Mouse (Mus musculus): ENCODE data around the gene Rfx4. TPM values are rescaled to one million over a fixed set of nuclear protein-coding genes. Genes with fewer than 3 reads are reported as not detected.

Gene Rfx4
- 21.8 and 22.7 TPM in 2 replicates for polyA plus RNA-seq (2015; fragmentation: Nextera tagmentation; extraction: Ambion mirVana)

DNA sequence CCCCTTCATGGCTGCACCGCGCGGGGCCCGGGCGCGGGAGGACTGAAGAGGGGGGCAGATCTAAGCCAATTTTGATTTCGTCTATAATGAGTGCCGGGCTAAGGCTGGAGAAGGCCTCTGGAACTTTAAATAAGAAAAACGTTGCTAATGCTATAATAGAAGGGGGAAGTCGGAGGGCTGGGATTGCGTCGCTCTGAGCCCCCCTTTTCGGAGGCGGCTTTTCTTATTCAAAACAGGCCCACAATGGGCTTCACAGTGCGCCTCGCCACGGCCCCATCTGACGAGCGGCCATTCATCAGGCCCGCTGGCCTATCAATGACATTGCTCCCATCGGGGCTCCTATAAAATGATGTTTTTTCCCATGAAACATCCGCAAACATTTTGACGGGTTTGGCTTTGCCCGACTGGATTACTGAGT, at the start of gene Rfx4:
Gene Rfx4, plus strand, starts transcription at position 277 of the 418 bp plus-strand sequence.
- Histone ChIP-seq H3K9me3 (no peaks in the 10 kb centered on the region), H3K27me3 (peaks cover 76% of the 10 kb centered on the region), H3K27ac (replicated peaks) (peak within 1 kb of the TSS; percentile 91), H3K36me3 (no peaks in the 10 kb centered on the region), H3K9ac (peak within 1 kb of the TSS; percentile 73), H3K4me2 (peak within 1 kb of the TSS; percentile 77), H3K4me1 (replicated peaks) (peaks cover 61% of the 10 kb centered on the region), H3K4me3 (peak within 1 kb of the TSS; percentile 47)
- ATAC-seq (ENCODE audit: low read depth): peak; percentile 64
- WGBS: 2% methylated on average over 24 of the region's 24 CpGs

DNA sequence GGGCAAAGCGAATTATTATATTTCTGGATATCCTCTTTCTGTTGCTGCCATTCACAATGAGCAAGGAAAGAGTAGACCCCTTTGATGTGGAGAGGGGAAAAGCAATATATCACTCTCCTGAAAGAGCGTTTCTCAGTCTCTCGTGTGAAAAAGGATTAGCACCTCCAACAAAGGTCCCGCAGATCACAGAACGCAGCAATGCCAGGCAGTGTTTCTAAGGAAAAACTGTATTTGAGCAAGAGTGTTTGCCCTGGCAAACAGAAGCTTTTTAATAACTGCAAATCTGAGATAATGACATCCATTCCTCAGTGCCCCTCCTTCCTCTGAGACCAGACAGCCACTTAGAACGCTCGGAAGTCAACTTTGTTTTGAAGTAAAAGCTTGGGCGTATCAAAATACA, 49.3 kb upstream of the Rfx4 start:
- H3K9ac ChIP-seq: no peak overlapping the region
- no peak overlapping the region for H3K27ac ChIP-seq (replicated peaks)
- 19% methylated on average over 8 of the region's 8 CpGs for WGBS
- peaks cover 53% of the 10 kb centered on the region for H3K4me1 ChIP-seq (replicated peaks)
- ATAC-seq (ENCODE audit: low read depth): no peak
- H3K4me3 ChIP-seq: no peak overlapping the region
- no peak overlapping the region for H3K4me2 ChIP-seq
- no peaks in the 10 kb centered on the region for H3K9me3 ChIP-seq
- H3K36me3 ChIP-seq: peaks cover 10% of the 10 kb centered on the region
- no peaks in the 10 kb centered on the region for H3K27me3 ChIP-seq

DNA sequence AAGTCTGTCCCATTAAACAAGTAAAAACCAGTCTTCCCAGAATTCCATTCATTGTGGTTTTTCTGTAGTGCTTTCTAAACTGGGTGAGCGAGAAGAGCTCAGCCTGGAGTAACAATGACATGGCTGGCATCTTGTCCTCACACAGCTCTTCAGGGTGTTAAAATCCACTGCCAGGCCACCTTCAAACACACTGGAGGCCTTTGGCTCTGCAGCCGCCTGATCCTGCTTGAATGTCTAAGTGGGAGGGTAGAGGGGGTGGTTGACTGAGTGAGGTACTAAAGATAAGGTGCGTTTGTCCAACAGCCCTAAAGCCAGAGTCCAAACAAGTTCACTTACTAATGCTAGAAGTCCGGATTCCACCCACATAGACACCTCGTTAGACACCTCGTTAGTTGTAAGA, 48.6 kb upstream of the Rfx4 start:
- 18% methylated on average over 6 of the region's 6 CpGs for WGBS
- H3K36me3 ChIP-seq: peaks cover 4% of the 10 kb centered on the region; the same call in 1 of the 2 replicates
- H3K27me3 ChIP-seq: no peaks in the 10 kb centered on the region
- H3K9ac ChIP-seq: no peak overlapping the region
- H3K4me1 ChIP-seq (replicated peaks): peaks cover 60% of the 10 kb centered on the region
- H3K27ac ChIP-seq (replicated peaks): peak overlapping the region; percentile 78
- H3K9me3 ChIP-seq: no peaks in the 10 kb centered on the region
- no peak overlapping the region for H3K4me2 ChIP-seq
- ATAC-seq (ENCODE audit: low read depth): no peak
- H3K4me3 ChIP-seq: no peak overlapping the region

DNA sequence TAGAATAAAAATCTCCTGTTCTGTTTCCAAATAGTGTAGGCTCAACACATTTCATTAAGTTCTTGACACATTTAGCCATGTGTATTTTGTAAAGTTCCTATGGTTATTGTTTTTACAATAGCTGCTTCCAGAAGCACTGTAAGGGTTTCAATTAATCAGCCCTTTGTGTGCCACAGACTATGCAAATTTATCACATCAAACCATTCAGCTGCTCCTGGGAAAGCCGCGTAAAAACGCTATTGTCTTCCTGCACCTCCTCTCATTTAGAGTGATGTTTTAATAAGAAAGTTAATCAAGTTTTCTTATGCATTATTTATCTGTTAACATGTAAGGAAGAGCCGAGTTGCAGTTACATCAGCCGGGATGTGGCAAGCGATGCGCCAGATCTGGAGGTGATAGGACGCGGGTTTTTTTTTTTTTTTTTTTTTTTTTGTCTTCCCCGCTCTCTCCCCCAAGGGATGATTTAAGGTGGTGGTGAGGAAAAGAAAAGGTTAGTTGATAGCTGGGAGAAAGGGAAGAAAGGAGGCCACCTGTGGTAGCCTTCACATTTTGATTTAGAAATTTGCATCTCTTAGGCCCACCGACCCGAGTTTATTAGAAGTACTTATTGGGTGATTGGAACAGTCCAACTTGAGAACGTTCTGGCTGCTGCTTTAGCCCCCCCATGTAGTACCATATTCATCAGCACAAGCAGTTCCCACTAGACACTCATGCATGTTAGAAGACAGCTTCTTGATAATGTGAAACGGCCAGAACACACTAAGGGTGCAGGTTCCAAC, 47.9 kb upstream of the Rfx4 start:
- H3K4me2 ChIP-seq: 0 out of 2 replicates have a peak overlapping the region, but pooled peaks have one; percentile 5
- H3K4me1 ChIP-seq (replicated peaks): peaks cover 67% of the 10 kb centered on the region
- H3K36me3 ChIP-seq: no peaks in the 10 kb centered on the region
- no peak overlapping the region for H3K4me3 ChIP-seq
- no peaks in the 10 kb centered on the region for H3K9me3 ChIP-seq
- WGBS: 10% methylated on average over 14 of the region's 14 CpGs
- no peak; the same call in 1 of the 2 replicates for ATAC-seq (ENCODE audit: low read depth)
- H3K27me3 ChIP-seq: no peaks in the 10 kb centered on the region
- H3K9ac ChIP-seq: no peak overlapping the region
- peak overlapping the region; percentile 78 for H3K27ac ChIP-seq (replicated peaks)

DNA sequence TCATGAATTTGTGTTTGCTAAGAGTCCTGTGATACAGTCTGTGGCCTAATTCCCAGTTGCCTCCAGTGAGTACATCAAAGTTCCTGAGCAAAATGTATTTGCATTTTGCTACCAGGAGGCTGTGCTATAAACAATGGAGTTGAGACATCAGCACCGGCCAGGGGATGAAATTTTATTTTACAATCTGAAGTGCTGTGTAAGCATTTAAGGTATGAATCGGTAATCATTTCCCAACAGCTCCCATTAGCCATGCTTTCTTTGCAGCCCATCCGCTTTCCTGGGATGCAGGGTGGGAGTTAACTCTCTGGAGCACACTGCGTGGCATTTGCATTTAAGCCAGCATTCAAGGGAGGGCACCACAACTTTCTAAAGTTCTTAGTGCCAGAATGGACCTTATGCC, 45.7 kb upstream of the Rfx4 start:
- Histone ChIP-seq H3K4me2 (no peak overlapping the region), H3K9ac (no peak overlapping the region), H3K4me1 (replicated peaks) (peaks cover 89% of the 10 kb centered on the region), H3K27me3 (no peaks in the 10 kb centered on the region), H3K4me3 (no peak overlapping the region), H3K27ac (replicated peaks) (peak overlapping the region; percentile 63), H3K36me3 (peaks cover 8% of the 10 kb centered on the region; the same call in 1 of the 2 replicates), H3K9me3 (no peaks in the 10 kb centered on the region)
- no peak for ATAC-seq (ENCODE audit: low read depth)
- WGBS: 16% methylated on average over 4 of the region's 4 CpGs

DNA sequence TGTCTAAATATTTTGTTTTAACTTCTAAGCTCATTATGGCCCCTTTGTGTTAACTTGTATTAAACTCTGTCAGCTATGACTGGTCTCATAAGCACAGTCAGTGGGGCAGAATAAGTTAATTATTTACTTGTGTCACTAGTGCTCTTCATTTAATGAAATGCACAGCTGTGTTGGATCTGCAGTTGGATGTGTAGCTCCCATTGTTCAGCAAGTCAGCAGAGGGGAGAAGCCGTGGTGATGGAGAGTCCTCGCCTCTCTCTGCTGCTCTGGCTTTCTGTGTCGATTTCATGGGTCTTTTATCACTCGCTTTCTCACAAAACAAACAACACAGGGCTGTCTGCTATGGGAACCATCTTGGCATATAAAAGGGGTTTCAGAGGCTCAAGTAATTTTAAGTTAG, 45.0 kb upstream of the Rfx4 start:
- 10% methylated on average over 4 of the region's 4 CpGs for WGBS

DNA sequence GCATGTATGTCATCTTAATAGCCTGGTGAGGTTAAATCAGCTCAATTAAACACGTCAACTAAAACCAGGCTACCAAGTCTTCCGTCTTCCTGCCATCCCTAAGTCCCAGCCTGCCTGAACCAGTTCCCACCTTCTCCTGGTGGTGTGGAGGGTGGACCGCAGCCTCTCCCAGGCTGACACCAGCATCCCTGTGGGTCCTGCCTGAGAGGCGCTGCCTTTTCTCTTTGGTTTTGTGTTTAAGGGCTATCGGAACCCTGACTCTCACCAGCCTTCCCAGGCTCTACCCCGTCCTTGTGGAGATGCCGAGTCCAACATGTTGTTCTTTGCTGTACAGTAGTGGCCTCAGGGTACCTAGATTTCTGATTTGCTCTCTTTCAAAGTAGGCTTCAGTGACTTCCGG, 44.4 kb upstream of the Rfx4 start:
- H3K4me1 ChIP-seq (replicated peaks): peaks cover 80% of the 10 kb centered on the region
- no peaks in the 10 kb centered on the region for H3K27me3 ChIP-seq
- H3K36me3 ChIP-seq: peaks cover 15% of the 10 kb centered on the region
- H3K4me3 ChIP-seq: no peak overlapping the region
- H3K27ac ChIP-seq (replicated peaks): peak overlapping the region; percentile 72
- H3K4me2 ChIP-seq: peak overlapping the region; percentile 18; the same call in 1 of the 2 replicates
- 13% methylated on average over 8 of the region's 8 CpGs for WGBS
- H3K9ac ChIP-seq: peak overlapping the region; percentile 3; the same call in 1 of the 2 replicates
- H3K9me3 ChIP-seq: no peaks in the 10 kb centered on the region
- ATAC-seq (ENCODE audit: low read depth): peak; percentile 40; the same call in 1 of the 2 replicates

More for the DNA sequence above, 45.0 kb upstream of the Rfx4 start:
- Histone ChIP-seq H3K4me2 (peak overlapping the region; percentile 18; the same call in 1 of the 2 replicates), H3K27me3 (no peaks in the 10 kb centered on the region), H3K9me3 (no peaks in the 10 kb centered on the region), H3K27ac (replicated peaks) (peak overlapping the region; percentile 72), H3K9ac (no peak overlapping the region), H3K4me3 (no peak overlapping the region), H3K36me3 (peaks cover 9% of the 10 kb centered on the region; the same call in 1 of the 2 replicates), H3K4me1 (replicated peaks) (peaks cover 86% of the 10 kb centered on the region)
- peak; percentile 74 for ATAC-seq (ENCODE audit: low read depth)

DNA sequence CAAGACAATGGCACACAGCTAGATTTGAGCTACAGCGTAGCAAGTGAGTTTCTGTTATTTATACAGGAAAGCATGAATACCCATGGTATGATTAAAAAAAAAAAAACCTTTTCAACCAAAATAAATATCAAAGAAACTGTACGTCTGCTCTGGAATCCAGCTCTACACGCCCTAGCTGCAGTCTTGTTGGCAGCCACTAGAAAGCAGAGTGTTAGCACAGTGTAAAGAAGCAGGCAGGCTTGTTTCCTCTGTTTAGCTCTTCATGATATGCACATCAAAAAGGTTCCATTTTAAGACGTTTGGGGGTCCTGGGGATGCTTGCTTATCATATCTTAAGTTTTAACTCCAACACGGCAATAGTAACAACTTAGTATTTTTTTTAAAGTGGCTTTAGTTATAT, 43.9 kb upstream of the Rfx4 start:
- Histone ChIP-seq H3K4me1 (replicated peaks) (peaks cover 76% of the 10 kb centered on the region), H3K4me3 (no peak overlapping the region), H3K9me3 (no peaks in the 10 kb centered on the region), H3K4me2 (peak overlapping the region; percentile 18; the same call in 1 of the 2 replicates), H3K27me3 (no peaks in the 10 kb centered on the region), H3K9ac (0 out of 2 replicates have a peak overlapping the region, but pooled peaks have one; percentile 3), H3K27ac (replicated peaks) (peak overlapping the region; percentile 72), H3K36me3 (peaks cover 18% of the 10 kb centered on the region)
- ATAC-seq (ENCODE audit: low read depth): no peak
- 33% methylated on average over 5 of the region's 5 CpGs for WGBS

DNA sequence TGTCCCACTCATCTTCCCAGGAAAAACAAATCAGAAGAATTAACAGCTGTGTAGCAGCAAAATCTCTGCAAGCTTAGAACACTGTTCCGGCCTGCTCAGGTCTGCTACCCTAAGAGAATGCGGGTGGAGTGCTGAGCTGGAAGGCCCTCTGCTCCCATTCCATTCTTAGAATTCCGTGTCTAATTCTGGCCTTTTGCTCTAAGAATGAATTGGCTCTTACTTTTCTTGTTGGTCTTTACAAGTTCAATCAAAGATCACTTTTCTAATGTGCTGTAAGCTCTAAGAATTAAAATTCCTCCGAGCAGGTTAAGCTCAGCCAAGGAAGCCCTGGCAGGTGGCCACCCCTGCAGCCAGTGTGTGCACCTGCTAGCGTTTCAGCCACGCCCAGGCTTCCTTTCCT, 43.3 kb upstream of the Rfx4 start:
- peak overlapping the region; percentile 46; the same call in 1 of the 2 replicates for H3K27ac ChIP-seq (replicated peaks)
- no peak overlapping the region for H3K4me2 ChIP-seq
- no peaks in the 10 kb centered on the region for H3K9me3 ChIP-seq
- H3K4me1 ChIP-seq (replicated peaks): peaks cover 70% of the 10 kb centered on the region
- no peak overlapping the region for H3K9ac ChIP-seq
- peaks cover 18% of the 10 kb centered on the region for H3K36me3 ChIP-seq
- WGBS: 48% methylated on average over 6 of the region's 6 CpGs
- no peak for ATAC-seq (ENCODE audit: low read depth)
- H3K4me3 ChIP-seq: no peak overlapping the region
- no peaks in the 10 kb centered on the region for H3K27me3 ChIP-seq

DNA sequence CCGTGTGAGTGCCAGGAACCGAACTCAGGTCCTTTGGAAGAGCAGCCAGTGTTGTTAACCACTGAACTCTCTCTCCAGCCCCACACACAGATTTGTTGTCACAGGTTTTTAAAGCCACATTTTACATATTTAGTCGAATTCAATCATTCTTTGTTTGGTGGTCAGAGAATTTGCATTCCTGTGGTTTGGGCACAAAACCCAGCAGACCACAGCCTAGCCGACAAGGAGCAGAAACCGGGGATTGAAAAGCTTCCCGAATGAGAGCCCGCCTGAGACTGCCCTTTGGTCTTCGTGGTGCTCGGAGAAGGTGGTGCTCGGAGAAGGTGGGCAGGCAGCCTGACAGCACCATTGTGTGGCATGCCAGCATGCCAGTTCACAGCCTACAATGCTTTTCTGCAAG, 42.8 kb upstream of the Rfx4 start:
- WGBS: 58% methylated on average over 10 of the region's 10 CpGs
- no peaks in the 10 kb centered on the region for H3K9me3 ChIP-seq
- no peak for ATAC-seq (ENCODE audit: low read depth)
- peak overlapping the region; percentile 46 for H3K27ac ChIP-seq (replicated peaks)
- H3K27me3 ChIP-seq: no peaks in the 10 kb centered on the region
- H3K4me1 ChIP-seq (replicated peaks): peaks cover 67% of the 10 kb centered on the region
- H3K4me2 ChIP-seq: no peak overlapping the region
- H3K4me3 ChIP-seq: no peak overlapping the region
- H3K36me3 ChIP-seq: peaks cover 18% of the 10 kb centered on the region
- no peak overlapping the region for H3K9ac ChIP-seq

DNA sequence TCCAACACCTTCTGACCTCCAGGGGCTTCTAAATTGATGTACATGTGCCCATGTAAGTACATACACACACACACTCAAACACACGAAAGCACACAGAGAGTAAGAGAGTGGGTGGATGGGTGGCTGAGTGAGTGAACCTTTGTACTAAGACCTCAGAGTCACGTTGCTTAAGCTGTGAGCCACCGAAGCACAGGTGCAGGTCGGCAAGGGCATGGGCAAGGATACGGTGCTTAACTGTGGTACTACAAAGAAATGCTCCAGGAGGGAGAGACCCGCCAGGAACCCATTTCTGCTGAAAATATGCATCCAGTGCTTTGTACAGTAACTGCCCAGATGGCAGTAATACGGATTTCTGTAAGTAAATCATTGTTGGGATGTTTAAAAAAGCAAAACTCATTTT, 40.2 kb upstream of the Rfx4 start:
- H3K27ac ChIP-seq (replicated peaks): no peak overlapping the region
- H3K27me3 ChIP-seq: no peaks in the 10 kb centered on the region
- no peak overlapping the region for H3K4me3 ChIP-seq
- no peak overlapping the region for H3K9ac ChIP-seq
- no peak overlapping the region for H3K4me2 ChIP-seq
- H3K4me1 ChIP-seq (replicated peaks): peaks cover 50% of the 10 kb centered on the region
- WGBS: 90% methylated on average over 7 of the region's 7 CpGs
- H3K36me3 ChIP-seq: peaks cover 29% of the 10 kb centered on the region
- no peak for ATAC-seq (ENCODE audit: low read depth)
- H3K9me3 ChIP-seq: no peaks in the 10 kb centered on the region

DNA sequence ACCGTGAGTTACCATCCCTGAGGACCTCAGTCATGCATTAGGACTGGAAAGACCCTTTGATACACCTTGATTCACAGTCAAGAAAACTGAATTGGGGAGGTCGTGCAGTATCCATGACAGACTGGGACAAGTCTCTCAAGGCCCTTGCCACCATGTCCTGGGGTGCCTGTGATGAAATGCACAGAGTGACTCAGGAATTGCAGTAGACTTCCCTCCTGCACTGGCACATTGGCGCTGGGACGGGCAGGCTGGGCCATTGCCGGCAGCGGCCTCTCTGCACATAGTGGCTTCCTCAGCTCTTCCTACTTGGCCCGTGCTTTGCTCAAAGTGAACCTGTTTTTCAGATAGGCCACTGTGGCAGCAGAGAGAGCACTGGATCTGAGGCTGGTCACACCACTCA, 39.3 kb upstream of the Rfx4 start:
- no peak overlapping the region for H3K9ac ChIP-seq
- no peaks in the 10 kb centered on the region for H3K27me3 ChIP-seq
- peaks cover 40% of the 10 kb centered on the region for H3K4me1 ChIP-seq (replicated peaks)
- ATAC-seq (ENCODE audit: low read depth): no peak
- no peak overlapping the region for H3K4me2 ChIP-seq
- H3K4me3 ChIP-seq: no peak overlapping the region
- no peak overlapping the region for H3K27ac ChIP-seq (replicated peaks)
- no peaks in the 10 kb centered on the region for H3K9me3 ChIP-seq
- WGBS: 95% methylated on average over 7 of the region's 7 CpGs
- H3K36me3 ChIP-seq: peaks cover 38% of the 10 kb centered on the region
